Mouse (Mus musculus) stomach, embryonic 16.5 days (tissue): ENCODE data around the gene Rbm34. TPM values are rescaled to one million over a fixed set of nuclear protein-coding genes. Genes with fewer than 3 reads are reported as not detected.

Source experiments
- ATAC-seq: fragments of 200-750 bp; cut with Nextera tagmentation; 2 replicates; pipeline ENCODE4 v1.8.0; 2017; ENCODE audit warnings: moderate number of reproducible peaks, moderate TSS enrichment; ENCODE audit not compliant: insufficient read depth, low FRiP score
- H3K27ac ChIP-seq: fragments of 300-500 bp; sonication (generic); 2 replicates; pipeline ENCODE4 v1.5.1; 2014; ENCODE audit warnings: low read length
- H3K27me3 ChIP-seq: fragments of 300-500 bp; sonication (generic); 2 replicates; pipeline ENCODE4 v1.6.1; 2014; ENCODE audit warnings: low read length, control low read depth, mixed read lengths; ENCODE audit not compliant: control insufficient read depth, insufficient read depth
- H3K36me3 ChIP-seq: fragments of 300-500 bp; sonication (generic); 2 replicates; pipeline ENCODE4 v1.6.1; 2014; ENCODE audit warnings: low read length; ENCODE audit not compliant: control insufficient read depth, insufficient read depth
- H3K4me1 ChIP-seq: fragments of 300-500 bp; sonication (generic); 2 replicates; pipeline ENCODE4 v1.6.1; 2014; ENCODE audit warnings: low read length, control low read depth, mixed read lengths; ENCODE audit not compliant: control insufficient read depth, insufficient read depth
- H3K4me2 ChIP-seq: fragments of 300-500 bp; sonication (generic); 2 replicates; pipeline ENCODE4 v1.6.1; 2014; ENCODE audit warnings: low read depth, low read length, mixed read lengths
- H3K4me3 ChIP-seq: fragments of 300-500 bp; sonication (generic); replicated peaks from 2 replicates; pipeline ENCODE4 v1.5.1; 2014; ENCODE audit warnings: mild to moderate bottlenecking, low read length
- H3K9ac ChIP-seq: fragments of 300-500 bp; sonication (generic); 2 replicates; pipeline ENCODE4 v1.6.1; 2014; ENCODE audit warnings: low read length
- H3K9me3 ChIP-seq: fragments of 300-500 bp; sonication (generic); replicated peaks from 2 replicates; pipeline ENCODE4 v1.6.1; 2016; ENCODE audit warnings: low read length, control low read depth; ENCODE audit not compliant: control insufficient read depth
- WGBS: fragments of 180-500 bp; shearing (Covaris S2); extraction: QIAGEN DNeasy Blood & Tissue Kit; methylation state at CpG from one replicate; pipeline ENCODE4 v1.1.7; 2014; 5-methylcytosine and 5-hydroxymethylcytosine counted together
- polyA plus RNA-seq: library from polyadenylated mRNA; unstranded; fragments of >200 nt; fragmentation: Nextera tagmentation; extraction: Ambion mirVana; gene quantifications from 2 replicates; pipeline ENCODE4 v1.2.1, GENCODE M21; 2015

Gene Rbm34
- polyA plus RNA-seq, 1 experiment from 2014 or later = 17.8 TPM

DNA sequence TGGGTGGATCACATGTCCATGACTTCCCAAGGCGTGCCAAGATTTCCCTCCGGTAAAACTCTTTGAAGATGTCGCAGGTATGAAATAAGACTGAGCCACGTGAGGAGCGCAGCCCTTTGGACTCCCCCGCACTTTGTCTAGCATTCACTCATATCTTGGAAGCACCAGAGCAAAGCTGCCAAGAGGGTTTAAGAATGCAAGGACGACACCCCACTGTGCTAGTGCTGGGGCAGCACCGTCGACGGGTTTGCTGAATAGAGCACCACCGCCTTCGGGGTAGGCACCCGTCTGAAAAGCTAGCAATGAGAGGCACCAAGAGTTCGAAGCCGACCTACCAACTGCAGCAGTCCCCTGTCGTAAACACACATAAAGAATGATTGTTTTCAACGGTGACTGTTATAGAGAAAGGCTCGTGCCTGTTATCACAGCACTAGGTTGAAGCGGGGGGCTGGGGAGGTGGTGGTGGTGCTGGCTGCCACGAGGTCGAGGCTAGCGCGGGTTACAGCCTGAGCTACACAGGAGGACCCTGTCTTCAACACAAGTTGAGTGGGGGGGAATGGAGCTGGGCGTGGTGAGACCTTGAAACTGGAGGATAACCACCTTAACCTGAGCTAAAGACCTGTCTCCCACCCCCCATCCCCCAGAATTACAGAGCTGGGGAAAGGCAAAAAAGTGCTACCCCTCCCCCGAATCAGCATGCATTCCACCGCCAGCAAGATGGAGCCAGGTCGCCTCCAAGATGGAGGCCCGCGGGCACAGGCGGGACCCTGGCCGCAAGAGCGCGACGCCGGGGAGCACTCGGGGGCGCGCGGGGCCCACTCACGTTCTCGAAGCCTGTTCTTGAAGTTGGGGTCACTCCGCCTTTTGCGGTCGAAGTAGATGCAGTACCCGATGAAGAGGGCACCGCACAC is 25.8 kb downstream of the Rbm34 start:
- Histone ChIP-seq H3K9me3 (no peaks in the 10 kb centered on the region), H3K4me3 (peak overlapping the region; percentile 83)
- peak; percentile 77 for ATAC-seq

DNA sequence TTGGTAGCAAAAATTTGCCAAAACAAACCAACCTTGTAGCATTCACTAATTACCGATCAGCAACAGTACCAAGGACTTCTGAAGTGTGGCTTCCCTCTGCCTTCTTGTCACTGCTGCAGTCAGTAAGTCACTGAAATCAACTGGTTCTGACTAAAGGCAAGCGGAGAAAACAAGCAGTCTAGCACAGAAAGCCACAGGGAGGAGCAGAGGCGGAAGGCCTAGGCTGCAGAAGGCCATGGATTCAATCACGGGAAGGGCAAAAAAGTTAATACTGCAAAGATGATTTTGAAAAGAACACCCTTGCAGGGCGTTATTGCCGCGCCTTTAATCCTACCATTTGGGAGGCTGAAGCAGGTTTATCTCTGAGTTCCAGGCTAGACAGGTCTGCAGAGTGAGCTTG is 27.3 kb downstream of the Rbm34 start:
- Histone ChIP-seq H3K9ac (no peak overlapping the region), H3K4me3 (no peak overlapping the region), H3K27ac (no peak overlapping the region)

More for the DNA sequence above, 25.8 kb downstream of the Rbm34 start:
- WGBS = under 1% methylated on average over 46 of the region's 46 CpGs
- peak overlapping the region; percentile 96 for H3K9ac ChIP-seq
- peak overlapping the region; percentile 82 for H3K4me2 ChIP-seq
- no peaks in the 10 kb centered on the region for H3K27me3 ChIP-seq
- no peaks in the 10 kb centered on the region for H3K36me3 ChIP-seq
- peak overlapping the region; percentile 85 for H3K27ac ChIP-seq
- peaks cover 16% of the 10 kb centered on the region for H3K4me1 ChIP-seq

DNA sequence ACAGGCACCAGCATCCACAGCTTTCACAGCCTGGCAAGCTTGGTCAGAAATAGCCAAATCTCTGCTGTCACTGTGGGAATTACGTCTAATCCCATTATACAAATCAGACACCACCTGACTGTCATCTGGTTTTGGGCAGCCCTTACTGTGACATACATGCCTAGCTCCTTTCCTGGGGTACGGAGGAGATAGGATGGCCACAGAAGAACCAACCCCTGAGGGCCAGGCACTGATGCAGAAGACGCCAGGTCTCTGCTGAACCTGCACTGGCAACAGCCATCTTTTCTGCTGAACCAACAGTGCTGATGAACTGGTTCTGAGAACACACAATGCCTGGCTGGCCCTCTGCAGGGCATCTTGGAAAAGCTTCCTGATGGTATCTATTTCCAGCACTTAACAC is 33.5 kb downstream of the Rbm34 start:
- Histone ChIP-seq H3K4me1 (peaks cover 4% of the 10 kb centered on the region; the same call in 1 of the 2 replicates), H3K4me3 (no peak overlapping the region), H3K9me3 (no peaks in the 10 kb centered on the region), H3K9ac (no peak overlapping the region), H3K4me2 (no peak overlapping the region), H3K27ac (no peak overlapping the region), H3K36me3 (peaks cover 32% of the 10 kb centered on the region; the same call in 1 of the 2 replicates), H3K27me3 (no peaks in the 10 kb centered on the region)
- ATAC-seq = no peak
- WGBS = 94% methylated on average over 3 of the region's 3 CpGs

More for the DNA sequence above, 27.3 kb downstream of the Rbm34 start:
- WGBS = 87% methylated on average over 7 of the region's 7 CpGs
- peak overlapping the region; percentile 82 for H3K4me2 ChIP-seq
- no peaks in the 10 kb centered on the region for H3K9me3 ChIP-seq
- peaks cover 16% of the 10 kb centered on the region for H3K4me1 ChIP-seq
- no peak for ATAC-seq
- peaks cover 5% of the 10 kb centered on the region; the same call in 1 of the 2 replicates for H3K36me3 ChIP-seq
- no peaks in the 10 kb centered on the region for H3K27me3 ChIP-seq

DNA sequence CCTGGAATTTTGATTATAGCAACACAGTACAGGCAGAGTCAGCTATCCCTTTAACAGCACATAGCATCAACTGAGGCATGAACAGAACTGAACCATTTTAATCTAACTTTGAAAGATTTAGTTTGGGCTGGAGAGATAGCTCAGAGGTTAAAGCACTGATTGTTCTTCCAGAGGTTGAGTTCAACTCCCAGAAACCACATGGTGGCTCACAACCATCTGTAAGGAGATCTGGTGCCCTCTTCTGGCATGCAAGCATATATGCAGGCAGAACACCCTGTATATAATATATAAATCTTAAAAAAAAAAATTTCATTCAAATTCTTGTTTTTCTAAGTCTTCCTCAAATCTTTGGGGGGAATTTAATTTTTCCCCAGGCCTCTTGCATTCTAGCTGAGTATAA is 34.9 kb downstream of the Rbm34 start:
- Histone ChIP-seq H3K27me3 (no peaks in the 10 kb centered on the region), H3K27ac (no peak overlapping the region), H3K9me3 (no peaks in the 10 kb centered on the region), H3K4me1 (no peaks in the 10 kb centered on the region), H3K9ac (no peak overlapping the region), H3K4me2 (no peak overlapping the region), H3K4me3 (no peak overlapping the region), H3K36me3 (peaks cover 40% of the 10 kb centered on the region)
- no peak for ATAC-seq

DNA sequence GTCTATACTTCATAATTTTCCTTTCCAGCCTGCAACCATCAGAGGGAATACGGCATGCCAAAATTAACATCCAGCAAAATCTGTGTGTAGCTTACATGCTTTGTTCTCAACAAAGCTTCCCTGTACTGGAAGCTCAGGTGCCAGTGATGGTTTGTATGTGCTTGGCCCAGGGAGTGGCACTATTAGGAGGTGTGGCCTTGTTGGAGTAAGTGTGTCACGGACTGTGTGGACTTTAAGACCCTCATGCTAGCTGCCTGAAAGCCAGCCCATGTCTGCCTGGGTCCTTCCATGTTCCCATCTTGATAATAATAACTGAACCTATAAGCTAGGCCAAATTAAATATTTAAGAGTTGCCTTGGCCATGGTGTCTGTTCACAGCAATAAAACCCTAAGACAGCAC is 35.5 kb downstream of the Rbm34 start:
- H3K36me3 ChIP-seq = peaks cover 40% of the 10 kb centered on the region
- H3K9me3 ChIP-seq = no peaks in the 10 kb centered on the region
- no peak overlapping the region for H3K27ac ChIP-seq
- H3K4me1 ChIP-seq = no peaks in the 10 kb centered on the region
- ATAC-seq = no peak
- H3K27me3 ChIP-seq = no peaks in the 10 kb centered on the region
- no peak overlapping the region for H3K4me3 ChIP-seq
- H3K9ac ChIP-seq = no peak overlapping the region
- 94% methylated on average over 2 of the region's 2 CpGs for WGBS
- no peak overlapping the region for H3K4me2 ChIP-seq

DNA sequence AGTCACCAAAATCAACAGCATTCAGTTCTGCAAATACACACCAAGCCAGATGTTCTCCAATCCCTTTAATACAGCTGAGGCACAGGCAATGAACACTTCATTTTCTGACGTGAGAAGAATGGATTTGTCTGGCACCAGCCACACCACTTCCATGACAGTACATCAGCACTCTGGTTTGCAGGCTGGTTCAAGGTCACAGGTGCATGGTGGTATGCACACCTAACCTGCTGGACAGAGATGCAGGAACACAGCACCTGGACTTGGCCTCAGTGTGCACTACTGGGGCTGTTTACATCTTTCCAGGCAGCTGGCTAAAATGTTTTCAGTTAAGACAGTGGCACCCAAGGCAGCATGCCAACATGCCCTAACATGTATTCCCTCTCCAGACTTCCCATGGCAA is 38.2 kb downstream of the Rbm34 start:
- H3K4me1 ChIP-seq = no peaks in the 10 kb centered on the region
- H3K27me3 ChIP-seq = no peaks in the 10 kb centered on the region
- 51% methylated on average over 1 of the region's 1 CpGs for WGBS
- no peak overlapping the region for H3K4me2 ChIP-seq
- no peak overlapping the region for H3K27ac ChIP-seq
- H3K9ac ChIP-seq = no peak overlapping the region
- no peak overlapping the region for H3K4me3 ChIP-seq
- ATAC-seq = no peak
- H3K9me3 ChIP-seq = no peaks in the 10 kb centered on the region
- peaks cover 34% of the 10 kb centered on the region for H3K36me3 ChIP-seq

DNA sequence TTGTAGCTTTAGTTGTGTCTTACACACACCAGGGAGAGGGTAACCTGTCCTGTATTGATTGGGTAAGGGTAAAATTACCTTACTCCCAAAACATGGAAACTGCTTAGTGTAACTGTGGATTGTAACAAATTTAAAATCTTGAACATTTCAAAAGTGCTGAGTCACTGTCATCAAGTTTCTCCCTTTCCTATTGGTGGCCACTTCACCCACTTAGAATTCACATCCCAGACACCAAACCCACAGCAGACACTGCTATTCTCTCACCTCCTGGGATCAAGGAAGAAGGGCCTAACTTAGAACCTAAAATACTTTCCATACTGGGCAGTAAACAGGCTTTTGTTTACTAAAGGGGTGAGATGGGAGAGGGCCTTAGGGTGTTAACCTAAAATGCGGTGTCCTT is 38.6 kb downstream of the Rbm34 start:
- H3K36me3 ChIP-seq = peaks cover 32% of the 10 kb centered on the region
- no peaks in the 10 kb centered on the region for H3K9me3 ChIP-seq
- ATAC-seq = no peak
- H3K4me3 ChIP-seq = no peak overlapping the region
- no peak overlapping the region for H3K4me2 ChIP-seq
- H3K9ac ChIP-seq = no peak overlapping the region
- no peaks in the 10 kb centered on the region for H3K4me1 ChIP-seq
- 79% methylated on average over 1 of the region's 1 CpGs for WGBS
- no peaks in the 10 kb centered on the region for H3K27me3 ChIP-seq
- no peak overlapping the region for H3K27ac ChIP-seq

DNA sequence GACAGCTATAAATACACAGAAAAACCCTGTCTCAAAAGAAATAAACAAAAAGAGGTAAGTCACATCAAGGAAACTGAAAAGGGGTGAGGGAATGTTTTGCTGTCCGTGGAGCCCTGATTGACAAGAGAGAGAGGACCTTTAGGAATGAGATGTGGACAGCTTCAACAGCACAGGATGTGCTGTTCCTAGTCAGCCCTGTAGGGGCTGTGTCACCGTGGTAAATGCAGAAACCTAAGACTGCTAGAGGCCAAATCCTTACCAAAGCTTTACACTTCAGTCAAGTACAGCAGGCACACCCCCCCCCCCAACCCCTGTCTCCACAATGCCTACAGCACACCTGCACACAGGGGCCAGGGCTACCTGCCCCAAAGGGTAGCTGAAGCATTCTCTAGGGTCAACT is 39.2 kb downstream of the Rbm34 start:
- no peaks in the 10 kb centered on the region for H3K4me1 ChIP-seq
- no peaks in the 10 kb centered on the region for H3K9me3 ChIP-seq
- ATAC-seq = no peak
- H3K27ac ChIP-seq = no peak overlapping the region
- WGBS = 33% methylated on average over 2 of the region's 2 CpGs
- H3K4me3 ChIP-seq = no peak overlapping the region
- H3K36me3 ChIP-seq = peaks cover 29% of the 10 kb centered on the region
- no peak overlapping the region for H3K4me2 ChIP-seq
- H3K9ac ChIP-seq = no peak overlapping the region
- no peaks in the 10 kb centered on the region for H3K27me3 ChIP-seq

DNA sequence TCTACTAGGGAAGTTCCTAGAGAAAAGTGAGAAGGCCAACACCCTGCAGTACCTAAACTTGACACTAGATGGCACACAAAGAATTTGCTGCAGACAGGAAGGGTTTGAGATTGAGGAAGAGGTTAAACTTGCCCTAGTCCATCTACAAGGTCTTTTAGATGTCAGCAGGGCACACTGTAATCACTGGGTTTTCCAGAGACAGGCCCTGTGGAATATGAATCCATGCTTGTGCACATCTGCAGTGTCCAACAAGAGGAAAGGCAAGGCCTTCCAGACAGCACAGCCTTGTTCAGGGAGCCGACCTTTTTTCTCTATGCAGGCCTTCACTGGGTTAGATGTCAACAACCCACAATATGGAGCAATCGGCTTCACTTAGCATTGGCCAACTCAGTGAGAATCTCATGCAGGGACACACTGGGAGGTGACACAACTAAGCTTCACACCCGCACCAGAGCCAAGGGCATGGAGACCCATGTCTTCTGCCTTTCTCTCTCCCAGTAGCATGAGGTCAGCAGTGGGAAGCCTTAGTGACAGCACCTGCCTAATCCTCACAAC is 41.2 kb downstream of the Rbm34 start:
- H3K27ac ChIP-seq = no peak overlapping the region
- no peak for ATAC-seq
- H3K4me3 ChIP-seq = no peak overlapping the region
- peaks cover 15% of the 10 kb centered on the region; the same call in 1 of the 2 replicates for H3K36me3 ChIP-seq
- H3K9me3 ChIP-seq = no peaks in the 10 kb centered on the region
- H3K4me1 ChIP-seq = no peaks in the 10 kb centered on the region
- no peak overlapping the region for H3K4me2 ChIP-seq
- no peaks in the 10 kb centered on the region for H3K27me3 ChIP-seq
- 63% methylated on average over 3 of the region's 3 CpGs for WGBS
- H3K9ac ChIP-seq = no peak overlapping the region
